Mouse (Mus musculus) testis, adult 10 weeks (tissue): ENCODE measurements around the gene Mucl2. TPM values are rescaled to one million over a fixed set of nuclear protein-coding genes. Genes with fewer than 3 reads are reported as not detected.

Source experiments
- polyA plus RNA-seq: library from polyadenylated mRNA; stranded (reverse); fragments of 350-450 nt; fragmentation: Illumina TruSeq; extraction: RNeasy Lipid Tissue Mini Kit (QIAGEN cat#74804); gene quantifications from one replicate; pipeline ENCODE4 v1.2.3, GENCODE M21; 2014; ENCODE audit warnings: low read depth, low replicate concordance

Mucl2 gene
- not detected for polyA plus RNA-seq

DNA sequence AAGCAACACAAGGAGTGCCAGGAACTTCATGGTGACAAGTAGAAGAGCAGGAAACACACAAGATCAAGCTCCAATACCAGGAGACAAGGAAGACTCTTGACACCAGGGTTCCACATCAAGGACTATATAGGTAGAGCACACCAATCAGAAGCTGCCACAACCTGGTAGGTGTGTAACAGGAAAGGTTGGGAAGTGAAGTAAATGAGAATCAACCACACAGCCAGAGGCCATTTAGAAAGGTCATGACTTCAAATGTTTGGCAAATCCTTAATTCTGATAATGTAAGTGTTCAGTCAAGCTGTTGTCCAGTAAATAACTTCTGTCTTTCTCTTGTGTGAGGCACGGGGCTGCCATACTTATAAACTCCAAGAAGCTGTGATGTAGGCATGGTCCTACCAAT is at the start of gene Mucl2:
Gene Mucl2, minus strand, starts transcription at position 101 of the 400 bp plus-strand sequence.

Other genes starting within 250 kb of the Mucl2 start
- 13.6 TPM for gene Mucl1, start 143.8 kb downstream of the Mucl2 start, polyA plus RNA-seq